Mouse (Mus musculus) neutrophil, adult 59 days (primary cell): Measurements from ENCODE around the gene Pmm2. TPM values are rescaled to one million over a fixed set of nuclear protein-coding genes. Genes with fewer than 3 reads are reported as not detected.

Experiments
- total RNA-seq, 2 experiments: library from RNA; stranded (reverse); gene quantifications; 1 replicate in 1 of 2; 2 replicates in 1 of 2; pipeline ENCODE4 v1.2.4; 2023

Gene Pmm2
- total RNA-seq, result 10 to 100 TPM; 27.5 to 41.0 TPM

DNA sequence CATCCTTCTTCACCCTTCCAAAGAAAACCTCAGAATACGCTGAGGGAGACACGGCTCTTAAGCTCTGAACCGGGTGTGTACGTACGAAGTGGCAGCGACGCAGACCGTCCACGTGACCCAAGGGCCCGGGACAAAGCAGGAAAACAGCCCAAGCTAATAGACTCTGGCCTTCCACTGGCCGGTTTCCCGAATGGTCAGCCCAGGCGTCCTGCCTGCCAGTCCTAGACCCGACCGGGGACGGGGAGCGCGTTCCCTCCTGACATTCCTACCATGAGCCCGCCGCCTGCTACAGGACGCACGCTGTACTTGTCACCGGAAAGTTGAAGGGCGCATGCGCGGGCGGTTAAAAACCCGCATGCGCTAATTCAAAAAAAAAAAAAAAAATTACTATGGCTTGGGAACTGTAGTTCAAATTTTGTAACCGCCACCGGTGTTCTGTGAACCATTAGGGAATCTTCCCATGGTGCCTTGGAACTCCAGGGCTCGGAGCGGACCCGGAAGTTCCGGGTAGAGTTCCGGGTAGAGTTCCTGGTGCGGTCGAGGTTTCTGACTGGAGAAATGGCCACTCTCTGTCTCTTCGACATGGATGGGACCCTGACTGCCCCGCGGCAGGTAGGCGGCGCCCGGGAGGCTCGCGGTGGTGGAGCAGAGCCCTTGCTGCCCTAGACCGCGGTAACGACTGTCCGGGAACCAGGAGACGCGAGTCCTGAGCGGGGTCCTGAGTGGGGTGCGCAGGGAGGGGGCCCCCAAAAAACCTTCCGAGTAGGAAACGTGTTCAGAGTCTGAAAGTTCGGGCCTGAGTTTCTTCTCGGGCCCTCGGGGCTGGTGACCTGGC, at the start of gene Pmm2, which contains the start of gene Tmem186:
Pmm2 (plus strand) TSS at position 458 of the 835 bp plus-strand sequence.
Tmem186 (minus strand) TSS at position 496 of the 835 bp plus-strand sequence.

DNA sequence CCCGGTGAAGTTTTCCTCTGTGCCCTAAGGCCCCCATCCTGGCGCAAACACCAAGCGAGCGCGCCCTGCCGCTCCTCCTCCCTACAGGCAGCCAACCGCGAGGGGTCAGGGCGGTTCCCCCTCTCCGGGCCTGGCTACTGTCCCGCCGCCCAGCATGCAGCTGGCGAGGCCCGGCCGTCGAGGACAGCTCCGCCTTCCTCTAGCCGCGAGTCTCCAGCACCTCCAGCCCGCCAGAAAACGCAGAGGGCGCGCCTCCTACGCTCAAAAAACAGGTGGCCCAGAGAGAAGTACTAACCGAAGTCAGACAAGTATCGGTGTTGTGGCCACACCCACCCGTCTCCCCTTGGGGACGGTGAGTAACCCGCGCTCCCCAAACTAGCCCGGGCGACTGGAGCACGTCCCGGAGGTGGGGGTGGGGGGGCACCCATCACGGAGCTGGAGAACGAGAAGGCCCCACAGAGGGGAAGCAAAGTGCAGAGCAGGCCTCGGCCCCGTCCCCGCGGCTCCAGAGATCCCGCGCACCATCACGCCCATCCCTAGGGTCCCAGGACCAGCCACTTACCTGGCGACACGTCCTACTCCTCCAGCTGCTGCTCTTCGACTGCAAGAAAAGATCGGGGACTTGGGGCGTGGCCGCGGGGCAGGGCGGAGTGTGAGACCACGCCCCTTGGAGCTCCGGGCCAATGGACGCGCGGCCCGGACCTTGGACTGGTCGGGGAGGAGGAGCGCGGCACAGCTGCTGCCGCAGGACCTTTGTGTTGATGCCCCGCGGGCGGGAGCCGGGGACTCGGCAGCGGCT, 34.3 kb downstream of the Pmm2 start, which contains the start of gene Carhsp1:
Carhsp1 (minus strand) TSS at position 605 of the 799 bp plus-strand sequence.

DNA sequence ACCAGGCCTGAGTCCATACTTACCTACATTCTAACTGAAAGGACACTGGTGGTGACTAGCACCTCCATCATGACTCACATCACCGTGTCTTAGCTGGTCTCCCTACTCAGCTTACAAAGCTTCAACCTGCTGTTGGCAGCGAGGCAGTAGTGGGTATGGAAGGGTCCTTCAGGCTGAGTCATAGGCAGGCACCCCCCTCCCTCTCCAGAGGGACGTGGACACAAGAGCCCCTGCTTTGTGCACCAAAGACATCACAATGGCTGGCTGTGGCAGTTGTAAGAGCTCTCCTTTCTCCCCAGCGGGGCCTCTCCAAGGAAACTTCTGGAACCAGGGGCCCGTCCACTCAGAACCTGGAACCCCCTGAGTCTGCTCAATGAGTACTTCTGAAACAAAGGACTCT, 43.0 kb downstream of the Pmm2 start, which contains the start of gene Gm5767:
Gm5767 (plus strand) TSS at position 301 of the 400 bp plus-strand sequence.

Other genes with a start within 250 kb of the Pmm2 start
- gene Tmem114, start 212.5 kb upstream of the Pmm2 start, total RNA-seq, result not detected
- 1 to 10 TPM; 3.1 to 4.6 TPM for gene Mettl22, start 166.9 kb upstream of the Pmm2 start, total RNA-seq
- gene Abat, start 124.2 kb upstream of the Pmm2 start, total RNA-seq, result under 1 TPM in 1 of 2 experiments, not detected in 1; 0.33 TPM
- 1 to 10 TPM; 3.1 to 3.4 TPM for gene Tmem186, start within 50 bp of the Pmm2 start, total RNA-seq
- 10 to 100 TPM; 58.2 to 67.3 TPM for gene Carhsp1, start 34.5 kb downstream of the Pmm2 start, total RNA-seq
- not detected for gene Gm5767, start 43.1 kb downstream of the Pmm2 start, total RNA-seq
- gene Usp7, start 154.6 kb downstream of the Pmm2 start, total RNA-seq, result 100 to 1,000 TPM; 141 to 146 TPM
- 10 to 100 TPM; 85.4 to 90.5 TPM for gene 1810013L24Rik, start 192.4 kb downstream of the Pmm2 start, total RNA-seq